Mouse (Mus musculus): Measurements from ENCODE around the gene Commd6. TPM values are rescaled to one million over a fixed set of nuclear protein-coding genes. Genes with fewer than 3 reads are reported as not detected.
"Not testable (repeated sequence)": the region's sequence is repeated elsewhere in the genome, so short reads cannot be mapped to it uniquely, and the experiment has no call there.

Gene Commd6
- polyA plus RNA-seq, 1 experiment = 34.5 TPM

- TF ChIP-seq POLR2A (IDR thresholded peaks at IDR 0.05; ENCODE audit: borderline replicate concordance, control insufficient read depth, low read depth, low read length) (no peak), CTCF (IDR thresholded peaks at IDR 0.05; ENCODE audit: control insufficient read depth, insufficient read depth, low read length) (no peak)
- WGBS = 46% methylated on average over 2 of the region's 2 CpGs
- Histone ChIP-seq H3K4me1 (ENCODE audit: control insufficient read depth, insufficient read depth, low read length) (no peaks in the 10 kb centered on the region; the same call in 1 of the 2 replicates), H3K27ac (ENCODE audit: control insufficient read depth, insufficient read depth, low read depth, low read length, poor library complexity) (no peak overlapping the region), H3K4me3 (replicated peaks; ENCODE audit: control insufficient read depth, low read depth, low read length) (no peak overlapping the region)
Measured at GRCm38 (mm10) chr14:101605843-101606242, 34.6 kb downstream of the Commd6 start.

DNA sequence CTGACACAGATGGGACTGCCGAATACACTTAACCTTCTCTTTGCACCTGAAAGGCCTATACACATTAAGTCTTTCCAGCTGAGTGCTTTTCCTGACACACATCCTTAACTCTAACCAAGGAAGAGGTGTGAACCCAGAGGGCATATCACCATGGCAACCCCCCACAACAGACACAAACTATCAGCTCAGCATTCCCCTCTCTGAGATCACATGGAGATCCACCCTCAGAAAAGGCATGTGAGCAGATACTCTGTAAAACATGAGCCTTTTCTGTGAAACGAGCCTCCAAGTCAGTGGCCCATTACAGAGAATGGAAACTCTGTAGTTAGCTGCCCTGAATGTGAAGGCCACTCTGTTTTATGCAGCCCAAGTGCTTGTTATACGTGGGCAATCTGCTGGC is 37.6 kb downstream of the Commd6 start:
- TF ChIP-seq POLR2A (IDR thresholded peaks at IDR 0.05; ENCODE audit: borderline replicate concordance, control insufficient read depth, low read depth, low read length) = no peak
- TF ChIP-seq CTCF (IDR thresholded peaks at IDR 0.05; ENCODE audit: control insufficient read depth, insufficient read depth, low read length) = no peak
- Histone ChIP-seq H3K4me1 (ENCODE audit: control insufficient read depth, insufficient read depth, low read length) (no peaks in the 10 kb centered on the region), H3K4me3 (replicated peaks; ENCODE audit: control insufficient read depth, low read depth, low read length) (no peak overlapping the region), H3K27ac (ENCODE audit: control insufficient read depth, insufficient read depth, low read depth, low read length, poor library complexity) (no peak overlapping the region)
- WGBS = 72% methylated on average over 3 of the region's 3 CpGs

- Histone ChIP-seq H3K4me3 (replicated peaks; ENCODE audit: control insufficient read depth, low read depth, low read length) (no peak overlapping the region), H3K27ac (ENCODE audit: control insufficient read depth, insufficient read depth, low read depth, low read length, poor library complexity) (no peak overlapping the region), H3K4me1 (ENCODE audit: control insufficient read depth, insufficient read depth, low read length) (no peaks in the 10 kb centered on the region)
- WGBS = 83% methylated on average over 13 of the region's 14 CpGs
- TF ChIP-seq CTCF (IDR thresholded peaks at IDR 0.05; ENCODE audit: control insufficient read depth, insufficient read depth, low read length) = no peak
- TF ChIP-seq POLR2A (IDR thresholded peaks at IDR 0.05; ENCODE audit: borderline replicate concordance, control insufficient read depth, low read depth, low read length) = no peak
Measured at GRCm38 (mm10) chr14:101597096-101597715, 43.3 kb downstream of the Commd6 start.

- Histone ChIP-seq H3K4me3 (replicated peaks; ENCODE audit: control insufficient read depth, low read depth, low read length) (no peak overlapping the region), H3K4me1 (ENCODE audit: control insufficient read depth, insufficient read depth, low read length) (no peaks in the 10 kb centered on the region), H3K27ac (ENCODE audit: control insufficient read depth, insufficient read depth, low read depth, low read length, poor library complexity) (no peak overlapping the region)
- 89% methylated on average over 9 of the region's 9 CpGs for WGBS
- TF ChIP-seq POLR2A (IDR thresholded peaks at IDR 0.05; ENCODE audit: borderline replicate concordance, control insufficient read depth, low read depth, low read length) = no peak
- no peak for TF ChIP-seq CTCF (IDR thresholded peaks at IDR 0.05; ENCODE audit: control insufficient read depth, insufficient read depth, low read length)
Measured at GRCm38 (mm10) chr14:101596691-101597090, 43.8 kb downstream of the Commd6 start.

- TF ChIP-seq POLR2A (IDR thresholded peaks at IDR 0.05; ENCODE audit: borderline replicate concordance, control insufficient read depth, low read depth, low read length) = no peak
- TF ChIP-seq CTCF (IDR thresholded peaks at IDR 0.05; ENCODE audit: control insufficient read depth, insufficient read depth, low read length) = no peak
- WGBS = 84% methylated on average over 13 of the region's 13 CpGs
Measured at GRCm38 (mm10) chr14:101595301-101596080, 45.0 kb downstream of the Commd6 start.

GRCm38 (mm10) chr14:101594001-101594400 is 46.5 kb downstream of the Commd6 start:
- Histone ChIP-seq H3K27ac (ENCODE audit: control insufficient read depth, insufficient read depth, low read depth, low read length, poor library complexity) (no peak overlapping the region), H3K4me1 (ENCODE audit: control insufficient read depth, insufficient read depth, low read length) (no peaks in the 10 kb centered on the region), H3K4me3 (replicated peaks; ENCODE audit: control insufficient read depth, low read depth, low read length) (no peak overlapping the region)
- TF ChIP-seq POLR2A (IDR thresholded peaks at IDR 0.05; ENCODE audit: borderline replicate concordance, control insufficient read depth, low read depth, low read length) (no peak), CTCF (IDR thresholded peaks at IDR 0.05; ENCODE audit: control insufficient read depth, insufficient read depth, low read length) (no peak)
- WGBS = 78% methylated on average over 5 of the region's 5 CpGs

More at GRCm38 (mm10) chr14:101595301-101596080, 45.0 kb downstream of the Commd6 start:
- Histone ChIP-seq H3K27ac (ENCODE audit: control insufficient read depth, insufficient read depth, low read depth, low read length, poor library complexity) (no peak overlapping the region), H3K4me1 (ENCODE audit: control insufficient read depth, insufficient read depth, low read length) (no peaks in the 10 kb centered on the region), H3K4me3 (replicated peaks; ENCODE audit: control insufficient read depth, low read depth, low read length) (no peak overlapping the region)

DNA sequence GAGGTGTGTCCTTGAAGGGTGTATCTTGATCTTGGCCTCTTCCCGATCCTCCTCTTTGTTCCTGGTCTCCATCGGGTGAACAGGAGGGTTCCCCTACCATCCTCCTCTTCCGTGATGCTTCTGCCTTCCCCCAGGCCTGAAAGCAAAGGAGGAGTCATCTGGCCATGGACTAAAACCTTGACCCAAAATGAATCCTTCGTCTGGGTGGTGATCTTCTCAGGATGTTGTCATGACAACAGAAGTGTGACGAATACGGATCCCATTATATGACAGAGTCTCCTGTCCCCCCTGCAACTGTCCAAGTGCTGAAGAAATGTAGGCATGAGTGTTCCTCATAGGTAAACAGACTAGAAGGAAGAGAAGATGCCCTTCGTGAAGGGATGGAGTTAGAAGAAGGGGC is 47.1 kb downstream of the Commd6 start:
- no peak overlapping the region for H3K4me3 ChIP-seq (replicated peaks; ENCODE audit: control insufficient read depth, low read depth, low read length)
- no peaks in the 10 kb centered on the region for H3K4me1 ChIP-seq (ENCODE audit: control insufficient read depth, insufficient read depth, low read length)
- TF ChIP-seq POLR2A (IDR thresholded peaks at IDR 0.05; ENCODE audit: borderline replicate concordance, control insufficient read depth, low read depth, low read length) (no peak), CTCF (IDR thresholded peaks at IDR 0.05; ENCODE audit: control insufficient read depth, insufficient read depth, low read length) (no peak)
- 82% methylated on average over 7 of the region's 7 CpGs for WGBS
- H3K27ac ChIP-seq (ENCODE audit: control insufficient read depth, insufficient read depth, low read depth, low read length, poor library complexity) = no peak overlapping the region

GRCm38 (mm10) chr14:101591101-101591500 is 49.4 kb downstream of the Commd6 start:
- H3K4me1 ChIP-seq (ENCODE audit: control insufficient read depth, insufficient read depth, low read length) = no peaks in the 10 kb centered on the region
- no peak overlapping the region for H3K4me3 ChIP-seq (replicated peaks; ENCODE audit: control insufficient read depth, low read depth, low read length)
- TF ChIP-seq CTCF (IDR thresholded peaks at IDR 0.05; ENCODE audit: control insufficient read depth, insufficient read depth, low read length) (no peak), POLR2A (IDR thresholded peaks at IDR 0.05; ENCODE audit: borderline replicate concordance, control insufficient read depth, low read depth, low read length) (no peak)
- H3K27ac ChIP-seq (ENCODE audit: control insufficient read depth, insufficient read depth, low read depth, low read length, poor library complexity) = no peak overlapping the region
- 79% methylated on average over 5 of the region's 5 CpGs for WGBS

DNA sequence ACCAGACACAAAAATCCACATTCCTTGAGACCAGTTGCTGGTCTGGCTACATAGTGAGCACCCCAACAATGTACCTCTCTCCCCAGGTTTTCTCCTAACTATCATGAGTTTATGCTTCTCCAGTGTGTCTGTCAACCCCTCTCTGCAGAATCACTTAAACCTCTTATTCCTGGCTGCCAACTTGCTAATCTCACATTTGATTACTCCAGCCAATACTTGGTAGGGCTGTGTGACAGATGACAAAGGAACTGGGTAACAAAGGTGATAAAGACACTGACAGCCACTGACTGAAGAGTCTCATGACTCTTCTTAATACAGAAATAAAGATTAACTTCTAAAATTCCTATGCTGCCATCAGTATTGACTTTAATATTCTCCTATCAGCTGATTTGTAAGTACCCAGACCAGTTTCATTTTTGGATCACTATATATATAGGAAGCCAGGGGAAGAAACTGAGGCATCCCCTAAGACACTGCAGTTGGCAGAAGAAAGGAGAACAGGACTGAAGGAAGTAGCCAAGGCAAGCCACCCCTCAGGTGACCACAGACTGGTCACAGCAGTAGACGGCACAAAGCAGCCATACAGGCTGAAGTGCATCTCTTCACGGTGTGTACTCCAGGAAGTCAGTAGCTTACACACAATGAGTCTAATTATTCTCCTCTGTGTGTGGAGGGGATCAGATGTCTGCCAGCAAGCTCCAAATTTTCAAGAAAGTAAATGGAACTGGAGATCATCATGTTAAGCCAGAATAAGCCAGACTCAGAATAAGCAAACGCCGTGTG is 52.1 kb downstream of the Commd6 start:
- not testable (repeated sequence) for H3K27ac ChIP-seq (ENCODE audit: control insufficient read depth, insufficient read depth, low read depth, low read length, poor library complexity); H3K4me3 ChIP-seq (replicated peaks; ENCODE audit: control insufficient read depth, low read depth, low read length); H3K4me1 ChIP-seq (ENCODE audit: control insufficient read depth, insufficient read depth, low read length)
- 74% methylated on average over 2 of the region's 4 CpGs for WGBS

GRCm38 (mm10) chr14:101587366-101588040 is 53.0 kb downstream of the Commd6 start:
- not testable (repeated sequence) for H3K27ac ChIP-seq (ENCODE audit: control insufficient read depth, insufficient read depth, low read depth, low read length, poor library complexity); H3K4me1 ChIP-seq (ENCODE audit: control insufficient read depth, insufficient read depth, low read length); H3K4me3 ChIP-seq (replicated peaks; ENCODE audit: control insufficient read depth, low read depth, low read length)
- 28% methylated on average over 5 of the region's 6 CpGs for WGBS

All from bone marrow, adult 2 months (tissue).